Mouse (Mus musculus): ENCODE measurements around the gene Tbc1d2. TPM values are rescaled to one million over a fixed set of nuclear protein-coding genes. Genes with fewer than 3 reads are reported as not detected.

Tbc1d2 gene
- polyA plus RNA-seq, 1 experiment: 1.0 TPM

- WGBS: 68% methylated on average over 23 of the region's 23 CpGs
- H3K4me1 ChIP-seq (ENCODE audit: control insufficient read depth, insufficient read depth, insufficient read length): no peaks in the 10 kb centered on the region
- no peaks in the 10 kb centered on the region for H3K27me3 ChIP-seq (ENCODE audit: control insufficient read depth, insufficient read depth, low read length)
- no peak overlapping the region for H3K27ac ChIP-seq (ENCODE audit: insufficient read depth, low read length)
- no peak for DNase-seq (ENCODE audit: low read depth in 1 of 2, low spot score in 2 of 2)
- TF ChIP-seq CTCF (IDR thresholded peaks at IDR 0.05; ENCODE audit: extremely low read depth, insufficient read depth, insufficient read length, insufficient replicate concordance) (no peak), POLR2A (IDR thresholded peaks at IDR 0.05; ENCODE audit: low read depth, low read length) (no peak)
- no peaks in the 10 kb centered on the region for H3K36me3 ChIP-seq (ENCODE audit: control insufficient read depth, insufficient read depth, low read length)
- no peak overlapping the region for H3K4me3 ChIP-seq (ENCODE audit: extremely low read depth, insufficient read depth, insufficient read length)
These were observed 29.7 kb downstream of the Tbc1d2 start for GRCm38 (mm10) chr4:46620330-46620729.

DNA sequence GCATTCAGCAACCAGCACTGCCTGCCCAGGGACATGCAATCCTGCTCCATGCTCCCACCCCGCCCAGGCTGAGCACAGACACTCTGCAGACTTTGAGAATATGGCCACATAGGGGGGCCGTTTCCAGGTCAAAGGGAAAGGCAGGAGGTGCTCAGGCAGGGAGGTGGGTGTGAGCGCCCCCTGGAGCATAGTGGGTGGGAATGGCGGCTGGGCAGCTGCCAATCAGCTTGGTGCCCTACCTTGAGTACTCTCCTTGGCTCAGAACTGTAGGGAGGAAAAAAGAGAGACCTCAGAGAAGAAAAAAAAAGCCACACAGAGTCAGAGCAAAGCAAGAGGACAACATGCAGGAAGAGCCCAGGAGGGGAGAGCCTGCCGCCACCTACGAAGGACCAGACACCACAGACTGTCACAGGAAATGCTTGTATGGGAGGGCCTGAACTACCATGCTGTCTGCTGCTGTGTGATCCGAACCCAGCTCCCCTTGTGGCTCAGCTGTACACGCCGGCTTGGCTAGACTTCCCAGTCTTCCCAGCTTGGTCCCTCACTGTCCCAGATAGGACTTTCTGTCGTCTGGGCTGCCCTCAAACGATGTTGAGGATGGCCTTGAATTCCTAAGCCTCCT, 31.7 kb downstream of the Tbc1d2 start:
- H3K27ac ChIP-seq (ENCODE audit: insufficient read depth, low read length): no peak overlapping the region
- TF ChIP-seq CTCF (IDR thresholded peaks at IDR 0.05; ENCODE audit: extremely low read depth, insufficient read depth, insufficient read length, insufficient replicate concordance) (peak; percentile 35; the same call in 1 of the 2 replicates), POLR2A (IDR thresholded peaks at IDR 0.05; ENCODE audit: low read depth, low read length) (no peak)
- no peaks in the 10 kb centered on the region for H3K27me3 ChIP-seq (ENCODE audit: control insufficient read depth, insufficient read depth, low read length)
- 64% methylated on average over 11 of the region's 11 CpGs for WGBS
- H3K4me3 ChIP-seq (ENCODE audit: extremely low read depth, insufficient read depth, insufficient read length): no peak overlapping the region
- DNase-seq (ENCODE audit: low read depth in 1 of 2, low spot score in 2 of 2): peak in 1 of 2 experiments; percentile 22
- H3K4me1 ChIP-seq (ENCODE audit: control insufficient read depth, insufficient read depth, insufficient read length): no peaks in the 10 kb centered on the region
- H3K36me3 ChIP-seq (ENCODE audit: control insufficient read depth, insufficient read depth, low read length): no peaks in the 10 kb centered on the region

- Histone ChIP-seq H3K4me3 (ENCODE audit: extremely low read depth, insufficient read depth, insufficient read length) (no peak overlapping the region), H3K36me3 (ENCODE audit: control insufficient read depth, insufficient read depth, low read length) (no peaks in the 10 kb centered on the region), H3K27ac (ENCODE audit: insufficient read depth, low read length) (no peak overlapping the region), H3K4me1 (ENCODE audit: control insufficient read depth, insufficient read depth, insufficient read length) (no peaks in the 10 kb centered on the region), H3K27me3 (ENCODE audit: control insufficient read depth, insufficient read depth, low read length) (no peaks in the 10 kb centered on the region)
- no peak for DNase-seq (ENCODE audit: low read depth in 1 of 2, low spot score in 2 of 2)
- no peak for TF ChIP-seq POLR2A (IDR thresholded peaks at IDR 0.05; ENCODE audit: low read depth, low read length)
- no peak for TF ChIP-seq CTCF (IDR thresholded peaks at IDR 0.05; ENCODE audit: extremely low read depth, insufficient read depth, insufficient read length, insufficient replicate concordance)
- 69% methylated on average over 6 of the region's 6 CpGs for WGBS
These were observed 32.6 kb downstream of the Tbc1d2 start for GRCm38 (mm10) chr4:46617408-46617807.

DNA sequence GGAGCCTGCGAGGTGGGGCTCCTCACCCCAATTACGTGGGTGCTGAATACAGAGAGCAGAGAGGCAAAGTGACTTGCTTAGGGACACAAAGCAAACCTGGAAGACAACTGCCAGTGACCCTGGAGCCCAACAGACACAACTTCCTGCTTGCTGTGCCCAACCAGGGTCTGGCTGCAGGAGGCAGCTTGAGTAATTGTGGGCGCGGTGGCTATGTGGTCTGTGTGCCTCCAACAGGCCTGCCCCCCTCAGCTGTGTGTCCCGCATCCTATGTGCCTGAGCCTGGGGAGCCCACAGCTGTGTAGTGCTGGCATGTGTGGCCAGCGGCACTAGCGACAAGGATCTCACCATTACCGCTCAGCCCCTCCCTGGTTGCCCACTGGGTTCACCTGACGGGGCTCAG, 35.4 kb downstream of the Tbc1d2 start:
- Histone ChIP-seq H3K27me3 (ENCODE audit: control insufficient read depth, insufficient read depth, low read length) (no peaks in the 10 kb centered on the region), H3K4me1 (ENCODE audit: control insufficient read depth, insufficient read depth, insufficient read length) (no peaks in the 10 kb centered on the region), H3K36me3 (ENCODE audit: control insufficient read depth, insufficient read depth, low read length) (no peaks in the 10 kb centered on the region), H3K4me3 (ENCODE audit: extremely low read depth, insufficient read depth, insufficient read length) (no peak overlapping the region), H3K27ac (ENCODE audit: insufficient read depth, low read length) (no peak overlapping the region)
- no peak for TF ChIP-seq CTCF (IDR thresholded peaks at IDR 0.05; ENCODE audit: extremely low read depth, insufficient read depth, insufficient read length, insufficient replicate concordance)
- TF ChIP-seq POLR2A (IDR thresholded peaks at IDR 0.05; ENCODE audit: low read depth, low read length): no peak
- DNase-seq (ENCODE audit: low read depth in 1 of 2, low spot score in 2 of 2): no peak
- WGBS: 19% methylated on average over 9 of the region's 9 CpGs

GRCm38 (mm10) chr4:46613618-46614017, 36.4 kb downstream of the Tbc1d2 start:
- H3K4me3 ChIP-seq (ENCODE audit: extremely low read depth, insufficient read depth, insufficient read length): no peak overlapping the region
- TF ChIP-seq POLR2A (IDR thresholded peaks at IDR 0.05; ENCODE audit: low read depth, low read length): no peak
- no peak for TF ChIP-seq CTCF (IDR thresholded peaks at IDR 0.05; ENCODE audit: extremely low read depth, insufficient read depth, insufficient read length, insufficient replicate concordance)
- DNase-seq (ENCODE audit: low read depth in 1 of 2, low spot score in 2 of 2): no peak
- no peaks in the 10 kb centered on the region for H3K36me3 ChIP-seq (ENCODE audit: control insufficient read depth, insufficient read depth, low read length)
- H3K27ac ChIP-seq (ENCODE audit: insufficient read depth, low read length): no peak overlapping the region
- no peaks in the 10 kb centered on the region for H3K27me3 ChIP-seq (ENCODE audit: control insufficient read depth, insufficient read depth, low read length)
- H3K4me1 ChIP-seq (ENCODE audit: control insufficient read depth, insufficient read depth, insufficient read length): no peaks in the 10 kb centered on the region
- WGBS: 57% methylated on average over 12 of the region's 12 CpGs

GRCm38 (mm10) chr4:46611181-46611580, 38.8 kb downstream of the Tbc1d2 start:
- H3K4me1 ChIP-seq (ENCODE audit: control insufficient read depth, insufficient read depth, insufficient read length): no peaks in the 10 kb centered on the region
- TF ChIP-seq CTCF (IDR thresholded peaks at IDR 0.05; ENCODE audit: extremely low read depth, insufficient read depth, insufficient read length, insufficient replicate concordance) (peak; percentile 85; the same call in 1 of the 2 replicates), POLR2A (IDR thresholded peaks at IDR 0.05; ENCODE audit: low read depth, low read length) (no peak)
- no peaks in the 10 kb centered on the region for H3K36me3 ChIP-seq (ENCODE audit: control insufficient read depth, insufficient read depth, low read length)
- peak; percentile 63 to 82 for DNase-seq (ENCODE audit: low read depth in 1 of 2, low spot score in 2 of 2)
- no peak overlapping the region for H3K27ac ChIP-seq (ENCODE audit: insufficient read depth, low read length)
- no peak overlapping the region for H3K4me3 ChIP-seq (ENCODE audit: extremely low read depth, insufficient read depth, insufficient read length)
- no peaks in the 10 kb centered on the region for H3K27me3 ChIP-seq (ENCODE audit: control insufficient read depth, insufficient read depth, low read length)
- WGBS: 4% methylated on average over 4 of the region's 4 CpGs

GRCm38 (mm10) chr4:46607601-46608000, 42.4 kb downstream of the Tbc1d2 start:
- no peak overlapping the region for H3K27ac ChIP-seq (ENCODE audit: insufficient read depth, low read length)
- no peaks in the 10 kb centered on the region for H3K36me3 ChIP-seq (ENCODE audit: control insufficient read depth, insufficient read depth, low read length)
- H3K4me1 ChIP-seq (ENCODE audit: control insufficient read depth, insufficient read depth, insufficient read length): no peaks in the 10 kb centered on the region
- H3K4me3 ChIP-seq (ENCODE audit: extremely low read depth, insufficient read depth, insufficient read length): no peak overlapping the region
- no peaks in the 10 kb centered on the region for H3K27me3 ChIP-seq (ENCODE audit: control insufficient read depth, insufficient read depth, low read length)
- 77% methylated on average over 3 of the region's 3 CpGs for whole genome bisulfite sequencing
- TF ChIP-seq CTCF (IDR thresholded peaks at IDR 0.05; ENCODE audit: extremely low read depth, insufficient read depth, insufficient read length, insufficient replicate concordance) (no peak), POLR2A (IDR thresholded peaks at IDR 0.05; ENCODE audit: low read depth, low read length) (no peak)
- no peak for DNase-seq (ENCODE audit: low read depth in 1 of 2, low spot score in 2 of 2)

All from spleen, adult 2 months (tissue).